Mouse (Mus musculus) lung, postnatal 0 days (tissue): Measurements from ENCODE around the gene Hebp1. TPM values are rescaled to one million over a fixed set of nuclear protein-coding genes. Genes with fewer than 3 reads are reported as not detected.

ENCODE experiments used
- ATAC-seq: fragments of 200-750 bp; cut with Nextera tagmentation; 2 replicates; pipeline ENCODE4 v1.8.0; 2017; ENCODE audit warnings: moderate library complexity
- DNase-seq: peaks from one replicate; pipeline ENCODE4 v3.0.0-alpha.2; 2016; ENCODE audit warnings: low spot score
- H3K27ac ChIP-seq: fragments of 300-500 bp; sonication (generic); 2 replicates; pipeline ENCODE4 v1.5.1; 2014; ENCODE audit warnings: antibody characterized with exemption, mild to moderate bottlenecking, low read length, mixed read lengths
- H3K27me3 ChIP-seq: fragments of 300-500 bp; sonication (generic); replicated peaks from 2 replicates; pipeline ENCODE4 v1.6.1; 2014; ENCODE audit warnings: low read length, mixed read lengths; ENCODE audit not compliant: insufficient read depth
- H3K36me3 ChIP-seq: fragments of 300-500 bp; sonication (generic); 2 replicates; pipeline ENCODE4 v1.6.1; 2014; ENCODE audit warnings: low read length, mixed read lengths; ENCODE audit not compliant: insufficient read depth
- H3K4me1 ChIP-seq: fragments of 300-500 bp; sonication (generic); 2 replicates; pipeline ENCODE4 v1.6.1; 2014; ENCODE audit warnings: antibody characterized with exemption, low read depth, low read length, mixed read lengths; ENCODE audit not compliant: insufficient read depth
- H3K4me2 ChIP-seq: fragments of 300-500 bp; sonication (generic); replicated peaks from 2 replicates; pipeline ENCODE4 v1.6.1; 2014; ENCODE audit warnings: low read depth, mild to moderate bottlenecking, low read length, moderate library complexity, mixed read lengths
- H3K4me3 ChIP-seq: fragments of 300-500 bp; sonication (generic); 2 replicates; pipeline ENCODE4 v1.5.1; 2014; ENCODE audit warnings: low read depth, low read length
- H3K9ac ChIP-seq: fragments of 300-500 bp; sonication (generic); replicated peaks from 2 replicates; pipeline ENCODE4 v1.6.1; 2014; ENCODE audit warnings: low read depth, mild to moderate bottlenecking
- H3K9me3 ChIP-seq: fragments of 300-500 bp; sonication (generic); 2 replicates; pipeline ENCODE4 v1.6.1; 2016; ENCODE audit warnings: low read length, mixed read lengths
- CTCF ChIP-seq: IDR thresholded peaks from 2 replicates; pipeline ENCODE4 v1.5.1; 2016; ENCODE audit warnings: antibody characterized with exemption, mild to moderate bottlenecking
- EP300 ChIP-seq: IDR thresholded peaks from 2 replicates; pipeline ENCODE4 v1.6.1; 2016; ENCODE audit warnings: antibody characterized with exemption, mild to moderate bottlenecking, control low read depth
- WGBS: fragments of 180-500 bp; shearing (Covaris S2); extraction: QIAGEN DNeasy Blood & Tissue Kit; methylation state at CpG from one replicate; pipeline ENCODE4 v1.1.7; 2014; 5-methylcytosine and 5-hydroxymethylcytosine counted together
- polyA plus RNA-seq: library from polyadenylated mRNA; unstranded; fragments of >200 nt; fragmentation: Nextera tagmentation; extraction: Ambion mirVana; gene quantifications from 2 replicates; pipeline ENCODE4 v1.2.1, GENCODE M21; 2015

Gene Hebp1
- polyA plus RNA-seq, 1 experiment from 2014 or later = 16.5 TPM

GRCm38 (mm10) chr6:135235742-135236141, 37.9 kb upstream of the Hebp1 start:
- ATAC-seq (no peak), DNase-seq (no peak)
- no peaks in the 10 kb centered on the region for H3K27me3 ChIP-seq
- TF ChIP-seq EP300 = no peak
- no peak for TF ChIP-seq CTCF
- no peak overlapping the region for H3K4me3 ChIP-seq
- H3K36me3 ChIP-seq = no peaks in the 10 kb centered on the region
- 85% methylated on average over 3 of the region's 3 CpGs for WGBS
- H3K9me3 ChIP-seq = no peaks in the 10 kb centered on the region
- no peak overlapping the region for H3K9ac ChIP-seq
- no peak overlapping the region for H3K27ac ChIP-seq
- H3K4me2 ChIP-seq = no peak overlapping the region
- no peaks in the 10 kb centered on the region; the same call in 1 of the 2 replicates for H3K4me1 ChIP-seq

- no peak for DNase-seq
- H3K27ac ChIP-seq = no peak overlapping the region
- no peaks in the 10 kb centered on the region for H3K9me3 ChIP-seq
- no peak overlapping the region for H3K4me2 ChIP-seq
- no peaks in the 10 kb centered on the region for H3K36me3 ChIP-seq
- H3K4me1 ChIP-seq = no peaks in the 10 kb centered on the region; the same call in 1 of the 2 replicates
- H3K27me3 ChIP-seq = no peaks in the 10 kb centered on the region
- 78% methylated on average over 12 of the region's 12 CpGs for WGBS
- ATAC-seq = no peak
- H3K4me3 ChIP-seq = no peak overlapping the region
- no peak overlapping the region for H3K9ac ChIP-seq
- TF ChIP-seq CTCF (no peak), EP300 (no peak)
Measured at GRCm38 (mm10) chr6:135232443-135233182, 34.8 kb upstream of the Hebp1 start.

GRCm38 (mm10) chr6:135230586-135230985, 32.8 kb upstream of the Hebp1 start:
- H3K36me3 ChIP-seq = no peaks in the 10 kb centered on the region
- H3K4me3 ChIP-seq = no peak overlapping the region
- no peak overlapping the region for H3K9ac ChIP-seq
- no peak overlapping the region for H3K4me2 ChIP-seq
- no peak for DNase-seq
- TF ChIP-seq CTCF = no peak
- TF ChIP-seq EP300 = no peak
- 90% methylated on average over 6 of the region's 6 CpGs for WGBS
- no peak for ATAC-seq
- H3K27ac ChIP-seq = no peak overlapping the region
- H3K9me3 ChIP-seq = no peaks in the 10 kb centered on the region
- H3K27me3 ChIP-seq = no peaks in the 10 kb centered on the region
- no peaks in the 10 kb centered on the region for H3K4me1 ChIP-seq

DNA sequence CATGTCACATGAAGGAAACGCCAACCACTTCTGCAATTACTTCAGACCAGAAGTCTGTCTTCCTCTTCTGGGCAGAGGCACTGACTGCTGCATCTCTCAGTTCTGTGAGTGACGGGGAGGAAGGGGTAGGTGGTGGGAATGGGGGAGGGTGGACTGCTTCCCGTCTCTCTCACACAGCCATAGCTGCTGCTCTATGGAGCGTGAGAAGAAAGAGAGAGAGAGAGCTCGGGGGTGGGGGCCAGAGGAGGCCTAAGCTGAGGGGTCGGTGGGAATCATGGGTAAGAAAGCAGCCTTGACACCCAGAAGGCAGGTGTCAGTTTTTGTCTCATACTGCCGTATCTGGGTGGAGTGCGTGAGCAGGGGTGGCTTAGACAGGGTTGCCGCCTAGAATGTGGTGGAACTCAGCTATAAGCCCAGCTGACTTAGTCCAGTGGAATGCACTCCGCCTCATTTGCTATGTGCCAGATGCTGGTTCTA, 30.7 kb upstream of the Hebp1 start:
- WGBS = 69% methylated on average over 10 of the region's 10 CpGs
- Histone ChIP-seq H3K9ac (no peak overlapping the region), H3K36me3 (no peaks in the 10 kb centered on the region), H3K9me3 (no peaks in the 10 kb centered on the region), H3K27me3 (no peaks in the 10 kb centered on the region), H3K27ac (no peak overlapping the region), H3K4me1 (no peaks in the 10 kb centered on the region), H3K4me3 (no peak overlapping the region), H3K4me2 (no peak overlapping the region)
- DNase-seq (peak; percentile 23), ATAC-seq (peak; percentile 44; the same call in 1 of the 2 replicates)
- TF ChIP-seq EP300 (no peak), CTCF (no peak)

GRCm38 (mm10) chr6:135223786-135224416, 26.1 kb upstream of the Hebp1 start:
- WGBS = 62% methylated on average over 6 of the region's 6 CpGs
- Histone ChIP-seq H3K4me3 (no peak overlapping the region), H3K9ac (no peak overlapping the region), H3K27ac (no peak overlapping the region), H3K4me1 (no peaks in the 10 kb centered on the region), H3K4me2 (no peak overlapping the region), H3K27me3 (no peaks in the 10 kb centered on the region), H3K9me3 (no peaks in the 10 kb centered on the region), H3K36me3 (no peaks in the 10 kb centered on the region)
- no peak for DNase-seq
- ATAC-seq = peak; percentile 44; the same call in 1 of the 2 replicates
- TF ChIP-seq CTCF (no peak), EP300 (no peak)

GRCm38 (mm10) chr6:135219916-135220315, 22.1 kb upstream of the Hebp1 start:
- TF ChIP-seq EP300 (no peak), CTCF (no peak)
- no peak overlapping the region for H3K4me3 ChIP-seq
- H3K9ac ChIP-seq = no peak overlapping the region
- H3K9me3 ChIP-seq = no peaks in the 10 kb centered on the region
- WGBS = 75% methylated on average over 5 of the region's 5 CpGs
- H3K4me2 ChIP-seq = no peak overlapping the region
- no peak overlapping the region for H3K27ac ChIP-seq
- DNase-seq = no peak
- ATAC-seq = no peak
- H3K36me3 ChIP-seq = no peaks in the 10 kb centered on the region
- H3K27me3 ChIP-seq = no peaks in the 10 kb centered on the region
- no peaks in the 10 kb centered on the region for H3K4me1 ChIP-seq
